In the genomic region with DNA sequence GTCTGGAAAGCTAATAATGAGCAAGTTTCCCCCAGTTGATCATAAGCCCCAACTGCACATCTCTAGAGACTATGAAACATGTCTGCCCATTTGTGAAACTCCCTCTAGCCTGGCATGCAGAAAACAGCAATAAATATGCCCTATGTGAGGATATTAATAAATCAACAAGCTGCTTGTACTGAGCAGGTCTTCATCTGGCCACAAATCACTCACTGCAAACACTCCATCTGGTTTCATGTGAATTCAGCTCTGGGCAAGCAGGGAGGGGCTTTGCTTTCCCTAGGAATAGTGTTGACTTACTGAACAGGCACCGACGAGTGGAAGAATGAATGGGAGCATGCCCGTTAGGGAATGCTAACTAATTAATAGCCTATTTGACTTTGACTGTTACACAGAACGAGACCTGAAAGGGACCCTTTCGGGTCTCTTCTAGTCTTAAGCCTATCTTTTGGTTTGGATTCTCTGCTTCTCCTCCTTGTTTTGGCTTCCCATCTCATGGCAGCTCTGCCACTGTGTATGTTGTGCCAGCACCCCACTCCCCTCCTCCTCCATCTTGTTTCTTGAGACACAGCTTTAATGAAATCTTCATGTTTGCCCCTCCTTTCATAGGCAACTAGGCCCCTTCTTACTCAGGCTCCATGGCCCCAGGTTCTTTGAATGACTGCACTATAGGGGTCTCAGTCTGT, we compare ENCODE assay signal across 18 mouse cellular contexts.
A peak's percentile ranks its signal among the peaks of the same experiment; 100 is the strongest.
DNase-seq lines count a peak whose midpoint lies in the region; ATAC-seq and TF ChIP-seq lines count a peak whose summit lies in the region.
"Had no signal": no experiment of that assay in that cellular context is flagged by ENCODE, and none has a peak within 500 bp of the region (broad histone marks: within the 10 kb centered on the region; RNA-seq: fewer than 3 reads in every experiment).

No protein-coding gene starts in this region.

- H3K9ac ChIP-seq in hindbrain, postnatal 0 days (replicated peaks; ENCODE audit: low read length): no peak overlapping the region
- no peak overlapping the region for H3K9ac ChIP-seq in hindbrain, embryonic 13.5 days
- H3K9ac ChIP-seq in limb, embryonic 13.5 days: no peak overlapping the region
- no peak overlapping the region for H3K9ac ChIP-seq in midbrain, embryonic 11.5 days (ENCODE audit: low read length)
- H3K9ac ChIP-seq: lung, embryonic 15.5 days had no signal

- no peak overlapping the region for H3K4me2 ChIP-seq in hindbrain, postnatal 0 days (ENCODE audit: low read depth, low read length)
- H3K4me2 ChIP-seq in hindbrain, embryonic 13.5 days: no peak overlapping the region
- no peak overlapping the region for H3K4me2 ChIP-seq in limb, embryonic 13.5 days (replicated peaks)
- no peak overlapping the region for H3K4me2 ChIP-seq in midbrain, embryonic 11.5 days
- H3K4me2 ChIP-seq: liver, embryonic 11.5 days; lung, embryonic 15.5 days had no signal

- no peaks in the 10 kb centered on the region for H3K36me3 ChIP-seq in hindbrain, postnatal 0 days (ENCODE audit: insufficient read depth, low read length)
- H3K36me3 ChIP-seq in hindbrain, embryonic 13.5 days: no peaks in the 10 kb centered on the region
- no peaks in the 10 kb centered on the region for H3K36me3 ChIP-seq in limb, embryonic 13.5 days
- H3K36me3 ChIP-seq in midbrain, embryonic 11.5 days (ENCODE audit: control insufficient read depth, insufficient read depth, low read length): no peaks in the 10 kb centered on the region
- H3K36me3 ChIP-seq: heart, embryonic 10.5 days; lung, embryonic 15.5 days had no signal

- no peak overlapping the region; the same call in 1 of the 2 replicates for H3K27ac ChIP-seq in hindbrain, postnatal 0 days
- no peak overlapping the region for H3K27ac ChIP-seq in hindbrain, embryonic 13.5 days
- no peak overlapping the region for H3K27ac ChIP-seq in limb, embryonic 13.5 days
- no peak overlapping the region for H3K27ac ChIP-seq in midbrain, embryonic 11.5 days (ENCODE audit: low read depth, low read length)
- H3K27ac ChIP-seq: heart, embryonic 10.5 days; lung, embryonic 15.5 days had no signal

- H3K9me3 ChIP-seq in hindbrain, postnatal 0 days (ENCODE audit: low read length): no peaks in the 10 kb centered on the region
- H3K9me3 ChIP-seq in hindbrain, embryonic 13.5 days: no peaks in the 10 kb centered on the region
- H3K9me3 ChIP-seq in limb, embryonic 13.5 days: no peaks in the 10 kb centered on the region
- no peaks in the 10 kb centered on the region for H3K9me3 ChIP-seq in midbrain, embryonic 11.5 days (ENCODE audit: control insufficient read depth, low read length)
- H3K9me3 ChIP-seq: heart, embryonic 10.5 days; lung, embryonic 15.5 days had no signal

- peak; percentile 14 for DNase-seq in embryo, embryonic 11 days
- no peak for DNase-seq in embryo, embryonic 9.5 days (ENCODE audit: extremely low spot score)
- DNase-seq in hindbrain, postnatal 0 days (ENCODE audit: low spot score): peak; percentile 31
- peak; percentile 24 for DNase-seq in hindlimb bud, embryonic 11.5 days (ENCODE audit: extremely low spot score, low read depth, low spot score)
- DNase-seq in gastrocnemius, postnatal 25 days: no peak
- no peak for DNase-seq in midbrain, embryonic 11.5 days (ENCODE audit: low spot score, missing footprints)
- DNase-seq: adrenal gland, postnatal 36 days; cerebellum, postnatal 36 days; gastrocnemius, postnatal 14 days; kidney, adult 11 months; kidney, postnatal 14 days; thymus, postnatal 36 days had no signal

- H3K4me3 ChIP-seq in hindbrain, postnatal 0 days (ENCODE audit: low read length): no peak overlapping the region
- H3K4me3 ChIP-seq in hindbrain, embryonic 13.5 days: no peak overlapping the region
- H3K4me3 ChIP-seq in limb, embryonic 13.5 days: no peak overlapping the region
- no peak overlapping the region for H3K4me3 ChIP-seq in midbrain, embryonic 11.5 days (ENCODE audit: low read depth, low read length)
- H3K4me3 ChIP-seq: heart, embryonic 10.5 days; lung, embryonic 15.5 days had no signal

- 0 out of 2 replicates have a peak, but pooled peaks have one; percentile 32 for ATAC-seq in hindbrain, postnatal 0 days
- ATAC-seq in hindbrain, embryonic 13.5 days (ENCODE audit: low FRiP score): no peak
- ATAC-seq in limb, embryonic 13.5 days (ENCODE audit: low FRiP score, low read depth): peak; percentile 54; the same call in 1 of the 2 replicates
- ATAC-seq in midbrain, embryonic 11.5 days (ENCODE audit: low FRiP score): no peak
- ATAC-seq: activated CD4-positive, CD25-positive, alpha-beta regulatory T cell, adult 4 months had no signal

- no peaks in the 10 kb centered on the region for H3K4me1 ChIP-seq in hindbrain, postnatal 0 days (ENCODE audit: insufficient read depth, low read length)
- no peaks in the 10 kb centered on the region for H3K4me1 ChIP-seq in hindbrain, embryonic 13.5 days (replicated peaks)
- H3K4me1 ChIP-seq in limb, embryonic 13.5 days: peaks cover 7% of the 10 kb centered on the region; the same call in 1 of the 2 replicates
- H3K4me1 ChIP-seq in midbrain, embryonic 11.5 days (ENCODE audit: control insufficient read depth, insufficient read depth, low read length): no peaks in the 10 kb centered on the region
- H3K4me1 ChIP-seq: heart, embryonic 10.5 days; lung, embryonic 15.5 days had no signal

- WGBS in hindbrain, postnatal 0 days: 62% methylated on average over 5 of the region's 5 CpGs
- 50% methylated on average over 5 of the region's 5 CpGs for WGBS in hindbrain, embryonic 13.5 days
- 25% methylated on average over 5 of the region's 5 CpGs for WGBS in limb, embryonic 13.5 days
- WGBS in midbrain, embryonic 11.5 days: 76% methylated on average over 5 of the region's 5 CpGs

- TF ChIP-seq CTCF in hindbrain, postnatal 0 days (IDR thresholded peaks at IDR 0.05; ENCODE audit: low read depth): no peak

- no peaks in the 10 kb centered on the region for H3K27me3 ChIP-seq in hindbrain, postnatal 0 days (ENCODE audit: insufficient read depth, low read length)
- no peaks in the 10 kb centered on the region for H3K27me3 ChIP-seq in hindbrain, embryonic 13.5 days
- H3K27me3 ChIP-seq in limb, embryonic 13.5 days: peaks cover 10% of the 10 kb centered on the region; the same call in 1 of the 2 replicates
- no peaks in the 10 kb centered on the region for H3K27me3 ChIP-seq in midbrain, embryonic 11.5 days (ENCODE audit: control insufficient read depth, insufficient read depth, low read length)
- H3K27me3 ChIP-seq: lung, embryonic 15.5 days had no signal

Comparison
In these comparisons a context has a peak if more than half of its experiments do, and no peak if none do; other contexts are left out.
1. DNase-seq: peak in embryo, embryonic 11 days (single experiment), hindbrain, postnatal 0 days (single experiment) and hindlimb bud, embryonic 11.5 days (single experiment); none in embryo, embryonic 9.5 days (single experiment), gastrocnemius, postnatal 25 days (single experiment) and midbrain, embryonic 11.5 days (single experiment).
2. ATAC-seq: peak in hindbrain, postnatal 0 days (single experiment) and limb, embryonic 13.5 days (single experiment); none in hindbrain, embryonic 13.5 days (single experiment) and midbrain, embryonic 11.5 days (single experiment).